Mouse (Mus musculus) gastrocnemius, postnatal 25 days (tissue): ENCODE measurements around the gene Mbtps1. TPM values are rescaled to one million over a fixed set of nuclear protein-coding genes. Genes with fewer than 3 reads are reported as not detected.
A peak's percentile ranks its signal among the peaks of the same experiment; 100 is the strongest.

Source experiments
- DNase-seq: peaks from one replicate; pipeline ENCODE4 v3.0.0; 2022
- long read RNA-seq, 2 experiments: library from polyadenylated mRNA; stranded (forward); transcript quantifications; one replicate each; pipeline ENCODE4 v2.0.0; 2021
- total RNA-seq, 2 experiments: library from RNA; stranded (reverse); gene quantifications; 1 replicate in 1 of 2; 2 replicates in 1 of 2; pipeline ENCODE4 v1.2.3; 2021

Mbtps1 gene
- total RNA-seq = 10 to 100 TPM; 26.7 to 27.0 TPM
- long read RNA-seq, experiment 1, full-length matches to known transcripts = 4 of 15 reads
- long read RNA-seq, experiment 1, partial matches to known transcripts = 5 of 15 reads
- long read RNA-seq, experiment 1, other reads (novel, unspliced or antisense) = 6 of 15 reads
- long read RNA-seq, experiment 2, full-length matches to known transcripts = 9 of 25 reads
- long read RNA-seq, experiment 2, partial matches to known transcripts = 10 of 25 reads
- long read RNA-seq, experiment 2, other reads (novel, unspliced or antisense) = 6 of 25 reads

DNA sequence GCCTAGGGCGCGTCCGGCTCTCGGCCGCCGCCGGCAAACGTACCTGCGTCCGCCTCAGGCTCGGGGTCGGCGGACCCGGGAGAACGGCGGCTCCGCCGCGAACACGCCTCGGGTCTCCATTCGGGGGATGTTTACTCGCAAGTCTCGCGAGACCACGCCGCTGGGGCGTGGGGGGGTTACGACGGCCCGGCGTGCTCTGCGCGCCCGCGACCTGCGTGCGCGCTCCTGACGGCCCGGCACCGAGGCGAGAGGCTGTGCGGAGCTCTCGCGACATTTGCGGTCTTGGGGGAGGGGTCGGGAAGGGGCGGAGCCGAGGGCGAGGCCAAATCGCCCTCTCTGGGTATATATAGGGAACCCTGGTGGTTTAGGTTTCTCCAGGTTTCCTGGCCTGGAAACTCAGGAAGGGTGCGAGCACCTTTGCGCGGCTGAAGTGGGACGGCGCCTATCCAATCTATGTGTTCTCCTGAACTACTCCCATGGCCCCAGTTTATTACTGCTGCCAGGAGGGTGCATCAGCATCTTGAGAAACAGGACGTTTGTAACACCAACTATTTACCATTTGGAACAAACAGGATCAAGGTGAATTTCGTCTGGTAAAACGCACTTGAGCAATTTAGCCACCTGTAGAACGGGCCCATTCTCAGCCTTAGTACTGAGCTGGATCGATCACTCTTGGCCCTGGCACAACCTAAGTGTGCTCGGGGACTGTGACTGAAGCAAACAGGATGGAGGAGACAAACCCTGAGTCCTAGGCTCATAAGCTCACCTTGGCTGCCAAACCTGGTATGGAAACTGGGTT lies at the start of gene Mbtps1:
Gene Mbtps1, minus strand, starts transcription at position 133 of the 799 bp plus-strand sequence.
- peak; percentile 97 for DNase-seq

DNA sequence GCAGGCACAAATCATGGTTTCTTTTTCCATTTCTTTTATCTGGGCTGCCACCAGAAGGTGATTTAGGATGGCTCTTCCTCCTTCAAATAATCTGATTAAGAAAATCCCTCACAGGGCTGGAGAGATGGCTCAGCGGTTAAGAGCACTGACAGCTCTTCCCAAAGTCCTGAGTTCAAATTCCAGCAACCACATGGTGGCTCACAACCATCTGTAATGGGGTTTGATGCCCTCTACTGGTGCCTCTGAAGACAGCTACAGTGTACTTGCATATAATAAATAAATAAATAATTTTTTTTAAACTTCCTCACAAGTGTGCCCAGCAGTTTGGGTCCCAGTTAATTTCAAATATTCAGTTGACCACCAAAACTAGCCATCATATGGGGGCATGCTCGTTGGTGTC lies 47.7 kb upstream of the Mbtps1 start:
- no peak for DNase-seq

DNA sequence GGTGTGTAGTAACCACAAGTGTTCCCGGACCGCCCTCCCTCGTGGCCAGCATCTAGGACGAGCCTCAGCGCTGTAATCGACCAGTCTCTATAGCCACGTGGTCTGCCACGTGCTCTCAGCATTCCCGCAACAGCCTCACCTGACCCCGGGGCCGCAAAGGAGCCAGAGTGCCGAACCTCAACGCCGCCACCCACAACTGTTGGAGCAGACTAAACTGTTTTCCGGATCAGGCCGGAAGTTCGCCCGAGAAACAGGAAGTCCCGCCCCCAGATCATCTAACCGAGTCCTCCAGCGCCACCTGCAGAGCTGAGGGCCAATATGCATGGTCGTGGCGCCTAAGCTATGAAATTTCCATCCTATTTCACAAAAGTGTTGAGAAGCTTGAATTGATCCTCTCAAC lies 46.5 kb upstream of the Mbtps1 start, which contains the start of gene Taf1c:
Gene Taf1c, minus strand, starts transcription at position 227 of the 400 bp plus-strand sequence.
- DNase-seq = peak; percentile 84

DNA sequence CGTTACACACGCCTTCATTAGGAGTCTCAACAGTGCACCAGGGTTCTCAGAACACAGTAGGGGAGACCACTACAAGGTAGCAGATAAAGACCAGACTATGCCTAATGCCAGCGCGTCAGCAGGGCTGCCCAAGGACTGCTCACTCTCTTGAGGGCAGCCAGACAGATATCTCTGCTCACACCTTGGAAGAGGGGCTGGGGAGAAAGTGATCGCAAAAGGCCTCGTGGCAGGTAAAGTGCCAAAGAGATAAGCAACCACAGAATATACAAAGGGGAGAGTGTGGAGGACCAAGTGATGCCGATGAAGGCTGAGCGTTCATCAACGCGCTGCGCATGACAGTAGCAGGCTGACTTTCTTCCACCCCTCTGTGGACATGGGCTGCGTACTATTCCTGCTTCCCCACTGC lies 45.9 kb upstream of the Mbtps1 start:
- DNase-seq = no peak

DNA sequence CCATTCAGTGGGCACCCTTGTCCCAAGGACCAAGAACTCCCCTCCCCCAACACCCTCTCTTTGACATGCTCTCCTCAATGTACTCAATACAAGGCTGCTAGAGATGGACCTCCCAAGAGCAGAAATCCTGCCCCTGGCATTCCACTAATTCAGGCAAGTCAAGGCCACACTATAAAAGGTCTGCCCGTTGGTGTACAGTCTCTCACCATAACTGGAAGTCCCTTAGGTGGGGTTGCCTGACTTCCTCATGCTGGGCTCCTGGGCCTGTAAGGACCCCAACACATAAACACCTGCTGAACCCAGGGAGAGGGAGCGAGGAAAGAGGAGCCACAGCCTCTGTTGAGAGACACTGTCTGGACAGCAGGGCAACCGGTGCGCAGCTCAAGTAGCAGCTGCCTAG lies 45.2 kb upstream of the Mbtps1 start:
- no peak for DNase-seq

DNA sequence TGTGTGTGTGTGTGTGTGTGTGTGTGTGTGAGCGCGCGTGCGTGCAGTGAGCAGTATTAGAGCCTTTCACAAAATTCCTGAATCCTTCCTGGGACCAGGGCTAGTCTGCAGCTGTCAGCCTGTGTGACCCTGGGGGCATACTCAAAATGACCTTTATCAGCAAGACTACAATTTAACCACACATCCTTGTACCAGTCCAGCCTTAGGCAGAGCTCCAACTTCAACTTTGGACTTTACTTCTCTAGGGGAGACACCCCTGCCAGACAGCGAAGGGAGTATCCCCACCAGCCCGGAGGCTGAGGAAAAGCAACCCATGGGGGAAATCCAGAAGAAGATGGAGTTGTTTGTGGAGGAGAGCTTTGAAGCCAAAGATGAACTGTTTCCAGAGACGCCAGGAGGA lies 32.9 kb upstream of the Mbtps1 start:
- DNase-seq = no peak

DNA sequence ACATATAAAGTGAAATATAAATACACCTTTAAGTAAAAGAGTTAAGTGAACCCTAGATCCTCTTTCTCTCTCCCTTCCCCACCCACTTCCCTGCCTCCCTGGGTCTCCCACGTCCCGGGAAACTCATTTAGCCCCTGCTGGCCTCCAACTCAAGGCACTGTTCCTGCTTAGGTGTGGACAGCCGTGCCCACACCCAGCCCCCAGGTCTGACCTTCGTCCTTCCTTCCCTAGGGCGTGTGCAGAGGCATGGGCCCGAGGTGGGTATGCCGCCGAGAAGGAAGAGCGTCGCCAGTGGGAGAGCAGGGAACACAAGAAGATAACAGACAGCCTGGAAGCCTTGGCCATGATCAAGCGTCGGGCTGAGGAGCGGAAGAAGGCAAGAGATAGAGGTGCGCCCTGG lies 31.8 kb upstream of the Mbtps1 start:
- no peak for DNase-seq

DNA sequence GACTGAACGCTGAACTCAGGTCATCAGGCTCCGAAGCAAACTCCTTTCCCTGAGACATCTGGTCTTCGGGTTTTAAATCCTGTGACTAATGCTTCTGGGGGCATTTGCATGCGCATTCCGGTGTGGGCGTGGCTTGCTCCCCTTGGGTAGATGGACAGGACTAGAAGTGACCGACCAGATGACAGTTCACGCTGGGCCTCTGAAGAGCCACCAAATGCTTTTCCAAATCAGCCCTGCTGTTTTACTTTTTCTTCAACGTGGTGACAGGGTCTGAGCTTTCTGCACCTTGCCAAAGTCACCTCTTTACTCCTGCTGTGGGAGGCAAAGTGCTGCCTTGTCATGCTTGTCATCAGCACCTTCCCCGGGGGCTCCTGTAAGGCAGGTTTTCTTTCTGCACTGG lies 30.3 kb upstream of the Mbtps1 start:
- no peak for DNase-seq

DNA sequence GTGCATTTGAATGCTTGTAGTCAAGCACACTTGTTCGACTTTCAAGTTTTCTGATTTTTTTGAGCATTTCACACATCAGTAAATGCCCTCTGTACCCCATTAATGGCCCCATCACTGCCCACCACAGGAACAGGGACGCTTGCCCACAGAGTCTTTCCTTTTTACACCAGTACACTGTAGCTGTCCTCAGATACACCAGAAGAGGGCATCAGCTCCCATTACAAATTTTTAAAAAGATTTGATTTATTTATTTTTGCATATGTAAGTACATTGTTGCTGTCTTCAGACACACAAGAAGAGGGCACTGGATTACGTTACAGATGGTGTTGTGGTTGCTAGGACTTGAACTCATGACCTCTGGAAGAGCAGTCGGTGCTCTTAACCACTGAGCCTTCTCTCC lies 29.8 kb upstream of the Mbtps1 start:
- no peak for DNase-seq

DNA sequence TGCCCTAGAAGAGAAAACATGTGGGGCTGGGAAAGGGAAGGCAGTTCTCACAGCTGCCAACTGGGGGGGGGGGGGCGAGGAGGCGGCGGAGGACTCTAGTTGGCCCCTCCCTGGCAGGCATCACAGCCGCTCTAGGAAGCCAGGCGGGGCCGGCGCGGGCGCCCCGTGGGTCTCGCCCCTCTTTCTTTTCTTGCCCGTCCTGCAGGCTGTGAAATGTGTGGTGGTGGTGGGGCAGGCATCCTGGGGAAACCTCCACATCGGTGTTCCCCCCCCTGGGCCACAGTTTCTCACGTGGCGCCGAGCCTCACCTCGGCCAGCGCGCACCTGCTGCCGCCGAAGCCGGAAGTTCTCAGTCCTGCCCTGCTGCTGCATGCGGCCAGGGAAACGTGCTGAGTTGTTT lies 27.4 kb upstream of the Mbtps1 start:
- no peak for DNase-seq

DNA sequence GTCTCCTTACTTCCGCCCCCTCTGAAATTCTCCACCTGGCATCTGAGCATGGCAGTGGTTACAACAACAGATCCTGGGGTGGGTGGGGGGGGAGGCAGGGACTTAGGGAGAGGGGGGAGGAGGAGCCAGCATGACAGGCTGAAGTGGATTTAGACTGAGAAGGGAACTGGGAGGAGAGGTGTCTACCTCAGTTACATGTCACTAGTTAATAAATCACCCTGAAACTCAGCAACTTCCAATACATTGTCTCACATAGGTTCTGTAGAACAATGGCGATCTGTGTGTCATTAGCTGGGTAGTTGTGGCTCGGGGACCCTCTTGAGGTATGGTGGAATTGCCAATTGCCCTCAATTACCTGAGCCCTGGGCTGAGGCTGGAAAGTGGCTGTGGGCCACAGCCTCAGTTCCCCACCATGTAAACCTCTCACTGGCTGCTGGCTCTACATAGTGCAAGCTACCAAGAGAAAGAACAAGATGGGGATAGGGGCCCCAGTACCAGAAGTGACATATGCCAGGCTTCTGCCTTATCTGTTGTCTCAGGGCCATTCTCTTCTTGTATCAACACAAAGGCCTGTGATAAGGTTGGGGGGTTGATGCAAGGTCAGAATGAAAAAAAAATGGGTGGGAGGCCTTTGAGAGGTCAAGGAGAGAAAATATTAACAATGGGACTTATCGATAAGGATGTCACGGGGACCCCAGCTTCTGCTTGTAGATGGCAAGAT lies 22.1 kb upstream of the Mbtps1 start:
- DNase-seq = no peak

DNA sequence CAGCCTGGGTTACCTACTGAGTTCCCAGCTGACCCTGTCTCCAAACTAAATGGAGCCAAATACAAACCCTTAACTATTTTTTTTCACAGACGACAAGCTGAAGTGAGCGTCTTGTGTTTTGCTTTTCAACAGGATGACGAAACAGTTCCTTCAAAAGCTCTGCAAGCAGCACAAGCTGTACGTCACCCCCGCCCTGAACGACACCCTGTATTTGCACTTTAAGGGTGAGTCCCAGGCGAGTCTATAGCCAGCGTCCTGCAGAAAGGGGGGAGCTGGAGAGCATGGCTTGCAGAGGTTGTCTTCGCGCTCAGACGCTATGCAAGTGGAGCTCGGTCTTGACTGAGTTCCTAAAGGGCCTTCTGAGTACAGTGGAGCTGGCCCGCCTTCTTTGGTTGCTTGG lies 20.6 kb upstream of the Mbtps1 start:
- no peak for DNase-seq

DNA sequence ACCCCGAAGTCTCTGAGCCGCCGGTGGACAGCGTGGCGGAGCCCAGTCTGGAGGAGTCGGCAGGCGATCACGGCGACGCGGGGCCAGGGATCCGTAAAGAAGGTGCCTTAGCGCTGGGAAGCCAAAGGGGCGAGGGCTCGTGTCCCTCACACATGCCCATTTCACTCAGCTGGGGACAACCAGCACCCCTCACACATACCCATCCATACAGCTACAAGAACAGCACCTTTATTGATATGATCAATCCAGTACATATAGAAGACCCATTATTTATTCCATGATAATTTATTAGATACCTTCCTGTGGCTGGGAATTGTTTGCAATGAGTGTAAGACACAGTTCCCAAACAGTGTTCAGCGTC lies 16.8 kb upstream of the Mbtps1 start:
- no peak for DNase-seq

DNA sequence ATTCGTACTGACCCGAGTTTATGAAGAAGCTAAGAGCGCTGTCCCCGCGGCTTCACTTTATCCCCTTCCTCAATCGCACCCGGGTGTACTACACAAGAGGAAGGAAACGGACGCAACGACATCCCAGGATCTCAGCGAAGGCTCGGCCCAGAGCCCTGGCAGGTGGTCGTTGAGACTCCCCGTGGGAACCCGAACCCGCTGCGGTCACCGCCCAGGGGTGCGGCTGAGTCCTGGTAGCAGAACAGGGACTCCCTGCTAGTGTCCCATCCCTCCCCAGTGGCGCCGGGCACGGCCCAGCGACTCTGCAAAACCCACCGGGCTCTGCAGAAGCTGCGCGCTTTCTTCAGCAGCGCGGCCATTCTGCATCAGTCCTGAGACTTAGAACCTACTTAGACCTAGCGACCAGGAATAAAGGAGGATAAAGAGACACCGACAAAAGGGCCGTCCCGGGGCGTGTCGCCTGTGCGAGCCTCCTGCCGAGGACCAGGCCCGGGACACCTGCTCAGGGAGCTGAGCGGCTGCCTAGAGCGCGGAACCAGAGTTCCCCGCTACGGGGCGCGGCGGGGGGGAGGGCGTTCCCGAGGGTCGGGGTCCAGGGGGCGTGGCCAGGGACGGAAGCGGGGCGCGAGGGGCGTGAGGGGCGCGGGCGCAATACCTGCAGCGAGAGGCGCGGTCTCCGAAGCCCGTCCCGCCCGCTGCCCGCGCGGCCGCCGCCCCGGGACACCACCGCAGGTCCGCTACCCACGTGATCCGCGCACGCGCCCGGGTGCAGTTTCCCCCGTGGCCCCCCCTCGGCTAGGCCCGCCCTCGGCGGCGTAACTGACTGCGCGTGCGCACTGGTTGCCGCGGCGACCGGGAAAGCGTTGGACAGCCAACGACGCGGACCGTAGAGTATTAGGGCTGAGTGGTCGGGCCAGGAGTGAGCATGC lies 16.2 kb upstream of the Mbtps1 start, which contains the start of the genes Hsdl1 and Dnaaf1:
Gene Hsdl1, minus strand, starts transcription at position 747 of the 929 bp plus-strand sequence.
Gene Dnaaf1, plus strand, starts transcription at position 799 of the 929 bp plus-strand sequence.
- peak; percentile 93 for DNase-seq

DNA sequence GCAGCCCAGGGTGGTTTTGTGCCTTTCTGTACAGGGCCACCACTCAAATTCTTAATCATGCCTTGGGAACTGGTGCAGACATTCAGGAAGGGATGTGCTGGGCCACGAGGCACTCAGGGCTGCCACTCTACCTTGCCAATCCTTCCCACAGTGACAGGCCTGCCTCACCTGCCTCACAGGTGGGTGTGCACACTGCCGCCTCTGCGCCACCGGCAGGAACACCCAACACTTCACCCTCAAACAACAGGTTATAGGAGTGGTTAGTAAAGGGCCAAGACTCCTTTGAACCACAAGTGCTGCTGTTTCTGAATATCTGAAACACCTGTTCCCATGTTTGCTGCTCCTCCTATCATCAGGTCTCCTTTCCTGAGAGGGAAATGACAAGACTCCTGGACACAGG lies 13.9 kb upstream of the Mbtps1 start:
- DNase-seq = no peak

DNA sequence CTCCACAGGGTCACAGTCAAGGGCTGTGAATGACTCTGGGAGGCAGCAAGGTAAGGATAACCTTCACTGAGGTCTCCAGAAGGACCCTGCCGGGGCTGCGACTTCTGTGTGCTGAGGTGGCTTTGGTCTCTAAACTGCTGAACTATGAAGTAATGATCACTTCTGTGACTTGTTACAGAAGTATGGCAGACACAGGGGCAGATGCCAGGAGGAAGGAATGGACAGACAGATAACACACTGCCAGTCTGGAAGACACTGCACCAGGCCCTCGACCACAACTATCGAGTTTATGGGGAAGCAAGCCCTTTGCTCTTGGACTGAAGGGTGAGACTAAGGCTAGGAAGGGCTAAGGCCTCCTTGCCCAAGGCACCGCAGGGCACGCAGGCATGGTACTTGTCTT lies 12.6 kb upstream of the Mbtps1 start:
- no peak for DNase-seq

DNA sequence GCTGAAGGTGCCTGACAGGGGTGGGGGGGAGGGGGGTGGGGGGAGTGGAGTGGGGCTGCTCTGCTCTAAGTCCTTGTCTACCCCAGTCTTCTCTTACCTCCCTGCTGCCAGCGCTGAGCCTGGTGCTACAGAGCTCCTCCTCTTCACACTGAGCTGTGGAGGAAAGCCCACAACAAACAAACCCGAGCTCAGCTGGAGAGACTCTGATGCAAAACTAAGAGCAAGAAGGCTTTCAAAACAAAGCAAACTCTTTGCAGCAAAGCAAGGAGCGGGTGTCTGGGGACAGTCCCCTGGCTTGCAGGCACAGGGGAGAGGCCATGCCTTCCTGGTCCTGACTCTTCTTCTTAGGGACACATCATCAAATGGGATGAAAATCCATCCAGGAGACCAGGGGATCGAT lies 11.3 kb upstream of the Mbtps1 start:
- no peak for DNase-seq

DNA sequence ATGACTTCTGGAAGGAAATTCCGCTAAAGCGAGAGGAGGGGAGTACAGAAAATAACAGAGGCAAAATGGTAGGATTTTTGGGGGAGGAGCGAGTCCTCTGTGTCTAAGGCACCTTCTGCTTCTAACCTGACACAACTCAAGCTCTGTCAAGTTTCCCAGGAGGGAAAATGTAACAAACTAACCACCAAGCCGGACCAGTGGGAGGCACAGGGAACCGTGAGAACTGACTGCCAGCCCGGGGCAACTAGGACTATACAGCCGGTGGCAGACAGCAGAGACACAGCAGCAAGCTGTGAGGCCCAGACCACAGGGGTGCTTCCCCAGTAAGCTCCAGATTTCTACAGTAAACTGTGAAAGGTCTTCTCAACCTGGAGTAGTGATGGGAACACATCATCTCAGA lies 10.4 kb upstream of the Mbtps1 start:
- DNase-seq = no peak

DNA sequence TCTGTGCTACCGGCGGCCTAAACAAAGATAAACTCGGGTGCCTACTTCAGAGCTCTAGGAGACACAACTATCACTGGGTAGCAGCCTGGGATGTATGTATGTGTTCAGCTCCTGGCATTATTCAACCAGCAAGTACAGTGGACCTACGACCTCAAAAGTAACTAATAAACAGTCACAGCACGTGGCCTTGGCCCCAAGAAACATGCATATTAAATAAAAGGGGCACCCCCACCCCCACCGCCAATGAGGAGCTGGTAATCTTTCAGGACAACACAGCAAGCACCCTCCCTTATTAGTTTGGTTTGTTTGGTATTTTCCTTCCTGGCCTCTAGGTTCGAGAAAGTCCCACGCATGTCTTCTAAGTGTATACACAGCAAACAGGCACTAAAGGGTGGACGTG lies 9.7 kb upstream of the Mbtps1 start:
- no peak for DNase-seq

DNA sequence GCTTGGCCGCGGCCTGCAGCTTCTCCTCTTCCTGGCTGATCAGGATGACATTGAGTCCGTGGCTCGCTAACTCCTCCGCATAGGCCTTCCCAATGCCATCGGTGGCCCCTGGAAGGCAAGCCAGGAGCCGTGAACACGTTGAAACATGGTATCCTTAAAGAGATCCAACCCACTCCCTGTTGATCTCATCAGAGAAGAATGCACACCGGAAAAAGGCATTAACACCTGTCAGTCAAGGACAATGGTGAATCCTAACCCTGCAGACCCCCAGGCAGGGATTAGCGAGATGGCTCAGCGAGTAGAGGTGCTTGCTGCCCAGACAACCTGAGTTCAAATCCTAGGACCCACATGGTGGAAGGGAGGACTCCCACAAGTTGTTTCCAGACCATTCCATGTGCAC lies 7.8 kb upstream of the Mbtps1 start:
- DNase-seq = no peak

DNA sequence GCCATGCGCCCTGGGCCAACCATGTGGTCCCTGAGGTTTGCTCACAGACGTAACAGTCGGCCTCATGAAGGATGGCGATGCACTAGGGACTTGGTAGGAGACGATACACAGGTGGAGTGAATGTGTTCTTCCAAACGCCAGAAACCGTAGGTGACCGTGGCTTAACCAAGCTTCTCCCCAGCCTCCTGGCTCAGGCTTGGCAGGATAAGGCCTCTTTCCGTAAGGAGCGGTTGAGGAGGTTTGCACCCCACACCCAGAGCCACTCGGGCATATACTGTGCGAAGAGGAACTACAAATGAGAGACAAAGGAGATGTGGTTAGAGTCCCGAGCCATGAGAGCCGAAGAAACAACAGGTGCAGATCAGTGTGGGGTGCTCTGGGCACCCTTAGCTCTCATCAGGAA lies 5.3 kb upstream of the Mbtps1 start:
- DNase-seq = no peak

DNA sequence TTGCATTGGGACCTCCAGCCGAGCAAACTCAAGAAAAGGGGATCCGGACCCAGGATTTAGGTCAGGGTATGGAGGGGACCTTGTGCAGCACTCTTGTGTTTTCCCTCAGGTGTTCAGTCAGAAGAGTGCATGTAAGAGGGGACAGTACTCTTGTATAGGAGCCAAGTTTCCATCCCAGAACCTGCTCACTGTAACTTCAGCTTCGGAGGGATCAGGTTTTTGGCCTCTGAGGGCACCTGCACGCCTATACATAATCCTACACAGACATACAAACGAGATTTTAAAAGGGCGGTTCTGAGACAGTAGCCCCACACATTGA lies 826 bp upstream of the Mbtps1 start:
- no peak for DNase-seq
